Mouse (Mus musculus) testis, adult 2 months (tissue): ENCODE data around the gene Nkpd1. TPM values are rescaled to one million over a fixed set of nuclear protein-coding genes. Genes with fewer than 3 reads are reported as not detected.

ENCODE experiments used
- H3K27ac ChIP-seq: fragments of 200-500 bp; 2 replicates; pipeline ENCODE4 v1.5.1; 2012; ENCODE audit warnings: low read depth, low read length; ENCODE audit not compliant: control insufficient read depth, insufficient read depth
- H3K27me3 ChIP-seq: fragments of 200-500 bp; 2 replicates; pipeline ENCODE4 v1.6.1; 2012; ENCODE audit warnings: mild to moderate bottlenecking, low read length, moderate library complexity; ENCODE audit not compliant: control insufficient read depth, insufficient read depth
- H3K36me3 ChIP-seq: fragments of 200-500 bp; 2 replicates; pipeline ENCODE4 v1.6.1; 2012; ENCODE audit warnings: mild to moderate bottlenecking, low read length; ENCODE audit not compliant: control insufficient read depth, insufficient read depth
- H3K4me1 ChIP-seq: fragments of 200-500 bp; 2 replicates; pipeline ENCODE4 v1.6.1; 2012; ENCODE audit warnings: low read length; ENCODE audit not compliant: control insufficient read depth, insufficient read depth
- H3K4me3 ChIP-seq: fragments of 200-500 bp; 2 replicates; pipeline ENCODE4 v1.5.1; 2012; ENCODE audit warnings: low read depth, mild to moderate bottlenecking, low read length, moderate library complexity, mixed read lengths; ENCODE audit not compliant: control insufficient read depth
- CTCF ChIP-seq: fragments of 200-500 bp; IDR thresholded peaks from 2 replicates; pipeline ENCODE4 v1.5.1; 2012; ENCODE audit warnings: low read depth, mild to moderate bottlenecking, inconsistent platforms, low read length, moderate library complexity; ENCODE audit not compliant: control insufficient read depth, insufficient read depth, insufficient replicate concordance
- POLR2A ChIP-seq: fragments of 200-500 bp; IDR thresholded peaks from 2 replicates; pipeline ENCODE4 v1.6.1; 2012; ENCODE audit warnings: low read depth, mild to moderate bottlenecking, inconsistent platforms, low read length, moderate library complexity; ENCODE audit not compliant: control insufficient read depth
- polyA plus RNA-seq: library from polyadenylated mRNA; depleted of rRNA; stranded (reverse); fragments of >200 nt; gene quantifications from 2 replicates; pipeline ENCODE4 v1.2.3, GENCODE M21; 2012

Nkpd1 gene
- polyA plus RNA-seq, 1 experiment, result 5.6 TPM

DNA sequence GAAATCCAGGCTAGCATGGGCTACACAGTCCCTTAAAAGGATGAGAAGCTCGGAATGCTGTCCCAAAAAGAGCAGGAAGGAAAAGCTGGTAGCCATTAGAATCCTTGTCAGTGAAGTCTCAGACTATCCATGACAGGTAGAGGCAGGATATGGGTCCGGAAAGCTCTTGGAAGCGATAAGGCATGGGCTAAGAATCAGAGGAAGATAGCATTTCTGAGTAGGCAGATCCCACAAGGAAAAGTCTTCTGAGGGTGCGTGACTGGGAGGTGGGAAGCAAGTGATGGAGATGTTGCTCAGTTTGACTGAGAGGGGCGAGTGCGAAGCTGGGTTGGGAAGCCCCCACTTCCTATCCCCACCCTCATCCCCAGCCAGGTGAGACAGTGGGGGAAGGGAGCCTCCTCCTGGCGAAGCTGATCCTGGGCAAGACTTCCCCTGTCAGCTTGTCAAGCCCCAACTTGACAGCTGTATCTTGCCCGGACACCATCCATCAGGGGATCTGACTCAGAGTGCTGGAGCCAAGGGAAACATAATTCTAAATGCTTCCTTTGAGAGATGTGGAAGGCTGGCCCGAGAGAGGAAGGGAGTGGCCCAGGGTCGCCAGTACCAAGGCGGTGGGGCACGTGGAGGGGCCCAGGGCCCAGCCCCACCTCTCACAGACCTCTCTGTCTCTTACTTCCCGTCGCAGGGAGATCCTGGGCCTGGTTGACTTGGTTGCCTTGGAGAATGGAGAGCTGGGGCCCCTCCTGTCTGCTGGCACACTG, 39.8 kb upstream of the Nkpd1 start:
- H3K36me3 ChIP-seq, result no peaks in the 10 kb centered on the region
- TF ChIP-seq POLR2A (no peak), CTCF (no peak)
- no peaks in the 10 kb centered on the region for H3K27me3 ChIP-seq
- H3K4me3 ChIP-seq, result no peak overlapping the region
- no peak overlapping the region for H3K27ac ChIP-seq
- H3K4me1 ChIP-seq, result peaks cover 19% of the 10 kb centered on the region

DNA sequence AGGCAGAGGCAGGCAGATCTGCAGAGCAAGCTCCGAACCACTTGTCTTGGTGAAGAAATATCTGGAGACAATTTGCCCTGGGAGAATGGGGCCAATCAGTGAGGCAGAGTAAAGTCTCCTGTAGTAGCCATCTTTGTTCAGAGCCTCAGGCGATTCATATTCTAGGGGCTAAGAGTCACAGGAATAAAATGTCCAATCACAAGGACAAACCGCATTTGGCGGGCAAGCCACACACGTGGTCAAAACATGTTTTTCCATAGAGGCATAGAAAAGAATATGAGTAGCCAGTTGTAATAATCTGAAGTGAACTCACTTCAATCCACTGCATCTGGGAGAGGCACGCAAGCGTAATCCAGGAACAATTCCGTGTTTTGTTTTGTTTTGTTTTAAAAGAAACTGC, 34.4 kb upstream of the Nkpd1 start:
- Histone ChIP-seq H3K27me3 (no peaks in the 10 kb centered on the region), H3K36me3 (no peaks in the 10 kb centered on the region), H3K4me3 (no peak overlapping the region), H3K27ac (no peak overlapping the region), H3K4me1 (peaks cover 10% of the 10 kb centered on the region; the same call in 1 of the 2 replicates)
- TF ChIP-seq CTCF, result no peak
- TF ChIP-seq POLR2A, result no peak

DNA sequence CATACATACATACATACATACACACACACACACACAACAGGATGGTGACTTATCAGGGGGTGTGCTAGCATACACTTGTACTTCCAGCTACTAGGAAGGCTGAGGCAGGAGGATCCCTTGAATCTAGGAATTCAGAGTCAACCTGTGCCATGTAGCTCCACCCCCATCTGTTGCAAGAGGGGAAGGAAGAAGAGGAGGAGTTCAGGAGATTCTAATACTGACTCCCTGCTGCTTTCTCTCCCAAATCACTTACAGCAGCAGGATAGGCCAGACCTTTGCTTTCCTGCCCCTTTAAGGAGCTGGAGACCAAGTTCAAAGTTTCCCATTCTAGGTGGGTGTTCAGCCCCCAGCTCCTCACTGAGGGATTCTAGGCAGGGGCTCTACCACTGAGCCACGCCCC, 32.1 kb upstream of the Nkpd1 start:
- Histone ChIP-seq H3K4me3 (no peak overlapping the region), H3K27me3 (no peaks in the 10 kb centered on the region), H3K36me3 (no peaks in the 10 kb centered on the region), H3K4me1 (peaks cover 12% of the 10 kb centered on the region), H3K27ac (no peak overlapping the region)
- TF ChIP-seq POLR2A (no peak), CTCF (no peak)

DNA sequence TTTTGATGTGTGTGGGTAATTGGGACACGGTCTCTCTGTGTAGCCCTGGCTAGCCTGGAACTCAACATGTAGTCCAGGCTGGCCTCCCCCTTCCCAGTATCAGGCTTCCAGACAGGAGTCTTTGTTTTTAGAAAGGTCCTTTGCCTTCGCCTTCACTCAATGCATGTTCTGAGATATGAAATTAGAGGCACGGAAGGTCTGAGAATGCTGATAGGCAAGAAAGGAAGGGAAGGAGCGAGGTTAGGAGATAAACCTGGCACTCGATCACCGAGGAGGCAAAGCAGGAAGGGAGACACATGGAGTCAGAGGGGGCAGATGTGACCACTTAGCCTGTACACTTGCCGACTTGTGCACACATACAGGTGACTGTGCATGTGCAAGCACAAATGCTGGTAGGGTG, 31.1 kb upstream of the Nkpd1 start:
- H3K36me3 ChIP-seq, result no peaks in the 10 kb centered on the region
- no peak overlapping the region for H3K27ac ChIP-seq
- H3K4me1 ChIP-seq, result peaks cover 6% of the 10 kb centered on the region
- H3K4me3 ChIP-seq, result no peak overlapping the region
- H3K27me3 ChIP-seq, result no peaks in the 10 kb centered on the region
- TF ChIP-seq CTCF, result no peak
- no peak for TF ChIP-seq POLR2A

DNA sequence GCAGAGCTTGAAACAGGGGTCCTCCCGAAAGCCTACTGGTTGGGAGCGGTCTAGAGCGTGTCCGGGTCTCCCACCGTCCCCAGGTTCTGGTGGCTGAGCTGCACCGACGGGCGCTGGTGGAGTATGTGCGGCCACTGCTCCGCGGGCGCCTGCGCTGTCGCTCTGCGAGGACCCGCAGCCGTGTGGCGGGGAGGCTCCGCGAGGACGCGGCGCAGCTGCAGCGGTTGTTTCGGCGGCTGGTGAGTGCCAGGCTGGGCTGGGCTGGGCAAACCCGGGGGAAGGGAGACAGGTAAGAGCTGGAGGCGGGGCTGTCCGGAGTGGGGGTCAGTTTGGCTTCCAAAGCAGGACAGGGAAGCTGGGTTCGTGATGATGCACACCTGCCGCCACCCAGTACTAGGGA, 28.1 kb upstream of the Nkpd1 start:
- TF ChIP-seq POLR2A (no peak), CTCF (no peak)
- Histone ChIP-seq H3K36me3 (no peaks in the 10 kb centered on the region), H3K27ac (peak overlapping the region; percentile 15), H3K4me3 (peak overlapping the region; percentile 60), H3K4me1 (peaks cover 6% of the 10 kb centered on the region), H3K27me3 (no peaks in the 10 kb centered on the region)

DNA sequence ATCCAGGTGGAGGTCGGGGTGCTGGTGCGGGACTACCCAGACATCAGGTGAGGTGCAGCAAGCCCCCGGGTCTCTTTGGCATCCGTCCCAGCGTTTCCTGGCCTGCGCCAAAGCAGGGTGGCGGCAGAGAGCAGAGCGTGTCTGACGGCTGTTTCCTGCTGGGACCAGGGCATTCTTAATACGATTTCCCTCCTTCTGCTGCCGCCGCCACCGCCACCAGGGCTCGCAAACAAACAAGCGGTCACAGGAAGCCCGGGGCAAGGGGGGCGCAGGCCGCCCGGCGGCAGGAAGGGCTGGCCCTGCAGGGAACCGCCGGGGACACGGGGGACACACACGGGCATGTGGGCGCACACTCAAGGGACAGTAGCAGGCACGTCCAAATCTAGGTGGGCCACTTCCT, 25.9 kb upstream of the Nkpd1 start:
- peak overlapping the region; percentile 71 for H3K27ac ChIP-seq

DNA sequence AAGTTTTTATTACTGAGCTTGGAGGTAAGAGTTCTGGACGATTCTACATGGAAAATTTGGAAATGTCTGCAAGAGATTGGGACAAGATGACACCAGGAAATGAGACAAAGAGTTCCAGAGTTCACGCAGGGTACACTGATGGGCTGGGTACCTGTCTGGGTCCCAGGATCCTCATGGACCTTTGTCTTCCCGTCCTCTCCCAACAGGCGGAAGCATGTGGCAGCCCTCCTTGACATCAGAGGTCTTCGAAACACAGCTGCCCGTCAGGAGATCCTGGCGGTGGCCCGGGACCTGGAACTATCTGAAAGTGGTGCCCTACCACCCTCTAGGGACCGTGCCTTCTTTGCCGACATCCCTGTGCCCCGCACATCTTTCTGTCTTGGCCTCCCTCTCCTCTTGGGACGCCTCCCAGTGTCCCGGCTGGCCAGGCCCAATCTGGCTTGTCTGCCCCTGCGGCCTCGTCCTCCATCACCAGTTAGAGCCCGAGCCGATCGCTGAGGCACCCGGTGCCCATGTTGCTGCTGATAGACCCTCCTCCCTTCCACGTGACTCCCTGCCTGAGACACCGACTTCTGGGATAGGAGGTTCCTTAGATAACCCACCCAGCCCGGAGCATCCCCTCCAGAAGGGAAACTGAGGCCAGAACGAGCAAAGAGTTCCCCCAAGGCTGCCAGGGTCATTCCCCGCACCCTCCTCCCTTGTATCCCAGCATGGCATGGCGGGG, 22.7 kb upstream of the Nkpd1 start:
- H3K4me1 ChIP-seq, result peaks cover 17% of the 10 kb centered on the region
- H3K4me3 ChIP-seq, result no peak overlapping the region
- no peaks in the 10 kb centered on the region for H3K27me3 ChIP-seq
- no peaks in the 10 kb centered on the region for H3K36me3 ChIP-seq
- no peak for TF ChIP-seq POLR2A
- TF ChIP-seq CTCF, result no peak
- 0 out of 2 replicates have a peak overlapping the region, but pooled peaks have one; percentile 8 for H3K27ac ChIP-seq

More for the DNA sequence above, 25.9 kb upstream of the Nkpd1 start:
- H3K4me1 ChIP-seq, result peaks cover 21% of the 10 kb centered on the region
- H3K4me3 ChIP-seq, result no peak overlapping the region
- no peaks in the 10 kb centered on the region for H3K36me3 ChIP-seq
- no peaks in the 10 kb centered on the region for H3K27me3 ChIP-seq
- no peak for TF ChIP-seq CTCF
- TF ChIP-seq POLR2A, result no peak
